Mouse (Mus musculus): ENCODE measurements at regions not wholly inside any gene's neighbourhood (a gene's known extent, or its start where the extent isn't known, plus 50 kb on each side); places are given as distances from the start of the nearest gene placed in this dataset.

GRCm38 (mm10) chr13:91274131-91274530 is 50.4 kb upstream of the Atg10 start:
- TF ChIP-seq FLI1 (IDR thresholded peaks at IDR 0.05; ENCODE audit: low read length) (no peak), GATA1 (IDR thresholded peaks at IDR 0.05; ENCODE audit: borderline replicate concordance, low read length) (no peak)
- Histone ChIP-seq H3K4me3 (replicated peaks) (no peak overlapping the region), H3K4me1 (peaks cover 3% of the 10 kb centered on the region; the same call in 1 of the 2 replicates), H3K9me3 (no peaks in the 10 kb centered on the region), H3K27me3 (replicated peaks) (no peaks in the 10 kb centered on the region), H3K36me3 (replicated peaks; ENCODE audit: low read length) (no peaks in the 10 kb centered on the region)

- no peaks in the 10 kb centered on the region for H3K27me3 ChIP-seq (replicated peaks)
- no peak for TF ChIP-seq FLI1 (IDR thresholded peaks at IDR 0.05; ENCODE audit: low read length)
- no peak for TF ChIP-seq GATA1 (IDR thresholded peaks at IDR 0.05; ENCODE audit: borderline replicate concordance, low read length)
- peaks cover 3% of the 10 kb centered on the region; the same call in 1 of the 2 replicates for H3K4me1 ChIP-seq
- no peak overlapping the region for H3K4me3 ChIP-seq (replicated peaks)
- H3K9me3 ChIP-seq: no peaks in the 10 kb centered on the region
- no peaks in the 10 kb centered on the region for H3K36me3 ChIP-seq (replicated peaks; ENCODE audit: low read length)
These were observed 50.8 kb upstream of the Atg10 start for GRCm38 (mm10) chr13:91274615-91275014.

GRCm38 (mm10) chr13:91279487-91279886 is 55.7 kb upstream of the Atg10 start:
- no peaks in the 10 kb centered on the region for H3K9me3 ChIP-seq
- H3K36me3 ChIP-seq (replicated peaks; ENCODE audit: low read length): no peaks in the 10 kb centered on the region
- no peak overlapping the region for H3K4me3 ChIP-seq (replicated peaks)
- no peak for TF ChIP-seq GATA1 (IDR thresholded peaks at IDR 0.05; ENCODE audit: borderline replicate concordance, low read length)
- peaks cover 3% of the 10 kb centered on the region; the same call in 1 of the 2 replicates for H3K4me1 ChIP-seq
- H3K27me3 ChIP-seq (replicated peaks): no peaks in the 10 kb centered on the region

- no peak for TF ChIP-seq FLI1 (IDR thresholded peaks at IDR 0.05; ENCODE audit: low read length)
- TF ChIP-seq GATA1 (IDR thresholded peaks at IDR 0.05; ENCODE audit: borderline replicate concordance, low read length): no peak
- H3K9me3 ChIP-seq: peaks cover 6% of the 10 kb centered on the region
- no peak overlapping the region for H3K4me3 ChIP-seq (replicated peaks)
These were observed 71.9 kb upstream of the Atg10 start for GRCm38 (mm10) chr13:91295552-91296170.

GRCm38 (mm10) chr13:91296521-91297160 is 72.9 kb upstream of the Atg10 start:
- Histone ChIP-seq H3K36me3 (replicated peaks; ENCODE audit: low read length) (no peaks in the 10 kb centered on the region), H3K4me1 (peaks cover 4% of the 10 kb centered on the region; the same call in 1 of the 2 replicates), H3K4me3 (replicated peaks) (no peak overlapping the region), H3K9me3 (peaks cover 6% of the 10 kb centered on the region), H3K27me3 (replicated peaks) (no peaks in the 10 kb centered on the region)
- TF ChIP-seq FLI1 (IDR thresholded peaks at IDR 0.05; ENCODE audit: low read length) (no peak), GATA1 (IDR thresholded peaks at IDR 0.05; ENCODE audit: borderline replicate concordance, low read length) (no peak)

More at GRCm38 (mm10) chr13:91295552-91296170, 71.9 kb upstream of the Atg10 start:
- Histone ChIP-seq H3K36me3 (replicated peaks; ENCODE audit: low read length) (no peaks in the 10 kb centered on the region), H3K27me3 (replicated peaks) (no peaks in the 10 kb centered on the region), H3K4me1 (peaks cover 4% of the 10 kb centered on the region; the same call in 1 of the 2 replicates)

- Histone ChIP-seq H3K27me3 (replicated peaks) (peaks cover 1% of the 10 kb centered on the region), H3K4me1 (no peaks in the 10 kb centered on the region), H3K4me3 (replicated peaks) (no peak overlapping the region), H3K9me3 (peaks cover 6% of the 10 kb centered on the region), H3K36me3 (replicated peaks; ENCODE audit: low read length) (no peaks in the 10 kb centered on the region)
- TF ChIP-seq GATA1 (IDR thresholded peaks at IDR 0.05; ENCODE audit: borderline replicate concordance, low read length): no peak
- no peak for TF ChIP-seq FLI1 (IDR thresholded peaks at IDR 0.05; ENCODE audit: low read length)
These were observed 78.1 kb upstream of the Atg10 start for GRCm38 (mm10) chr13:91301849-91302248.

GRCm38 (mm10) chr13:91305697-91306405 is 82.1 kb upstream of the Atg10 start:
- TF ChIP-seq GATA1 (IDR thresholded peaks at IDR 0.05; ENCODE audit: borderline replicate concordance, low read length) (no peak), FLI1 (IDR thresholded peaks at IDR 0.05; ENCODE audit: low read length) (no peak)
- Histone ChIP-seq H3K4me3 (replicated peaks) (no peak overlapping the region), H3K27me3 (replicated peaks) (peaks cover 1% of the 10 kb centered on the region), H3K9me3 (no peaks in the 10 kb centered on the region), H3K36me3 (replicated peaks; ENCODE audit: low read length) (no peaks in the 10 kb centered on the region), H3K4me1 (no peaks in the 10 kb centered on the region)

GRCm38 (mm10) chr13:91306545-91306944 is 82.8 kb upstream of the Atg10 start:
- H3K9me3 ChIP-seq: no peaks in the 10 kb centered on the region
- TF ChIP-seq FLI1 (IDR thresholded peaks at IDR 0.05; ENCODE audit: low read length): no peak
- no peak for TF ChIP-seq GATA1 (IDR thresholded peaks at IDR 0.05; ENCODE audit: borderline replicate concordance, low read length)
- H3K4me3 ChIP-seq (replicated peaks): no peak overlapping the region
- H3K27me3 ChIP-seq (replicated peaks): peaks cover 1% of the 10 kb centered on the region
- H3K4me1 ChIP-seq: no peaks in the 10 kb centered on the region
- H3K36me3 ChIP-seq (replicated peaks; ENCODE audit: low read length): no peaks in the 10 kb centered on the region

GRCm38 (mm10) chr13:91312905-91313571 is 89.3 kb upstream of the Atg10 start:
- Histone ChIP-seq H3K36me3 (replicated peaks; ENCODE audit: low read length) (no peaks in the 10 kb centered on the region), H3K4me1 (peaks cover 4% of the 10 kb centered on the region; the same call in 1 of the 2 replicates), H3K9me3 (no peaks in the 10 kb centered on the region), H3K4me3 (replicated peaks) (no peak overlapping the region), H3K27me3 (replicated peaks) (no peaks in the 10 kb centered on the region)
- TF ChIP-seq FLI1 (IDR thresholded peaks at IDR 0.05; ENCODE audit: low read length): no peak
- no peak for TF ChIP-seq GATA1 (IDR thresholded peaks at IDR 0.05; ENCODE audit: borderline replicate concordance, low read length)
